Mouse (Mus musculus) CD8-positive naive resting alpha-beta T cell, adult 57 days (primary cell): ENCODE data around the gene Serpina10. TPM values are rescaled to one million over a fixed set of nuclear protein-coding genes. Genes with fewer than 3 reads are reported as not detected.

Source experiments
- total RNA-seq: library from RNA; stranded (reverse); gene quantifications from one replicate; pipeline ENCODE4 v1.2.4, GENCODE M21; 2023

Serpina10 gene
- not detected for total RNA-seq

GRCm38 (mm10) chr12:103631203-103631612 lies at the start of gene Serpina10:
TSS of gene Serpina10 (minus strand) at chr12:103631444.

GRCm38 (mm10) chr12:103676039-103676438 lies 44.8 kb upstream of the Serpina10 start, which contains the start of gene Serpina16:
TSS of gene Serpina16 (minus strand) at chr12:103676139.

GRCm38 (mm10) chr12:103656848-103657626 lies 25.8 kb upstream of the Serpina10 start, which contains the start of gene Serpina6:
TSS of gene Serpina6 (minus strand) at chr12:103657212.

Other genes starting within 250 kb of the Serpina10 start
- gene Otub2, start 242.8 kb downstream of the Serpina10 start, total RNA-seq, result 1.1 TPM
- gene 9330161L09Rik, start 223.6 kb downstream of the Serpina10 start, total RNA-seq, result 10.8 TPM
- 189 TPM for gene Ddx24, start 205.6 kb downstream of the Serpina10 start, total RNA-seq
- gene Ifi27, start 197.2 kb downstream of the Serpina10 start, total RNA-seq, result 211 TPM
- 182 TPM for gene Ifi27l2a, start 187.8 kb downstream of the Serpina10 start, total RNA-seq
- gene Ifi27l2b, start 174.2 kb downstream of the Serpina10 start, total RNA-seq, result not detected
- not detected for gene Ppp4r4, start 99.2 kb downstream of the Serpina10 start, total RNA-seq
- gene Serpina6, start 25.8 kb upstream of the Serpina10 start, total RNA-seq, result not detected
- not detected for gene Serpina16, start 44.7 kb upstream of the Serpina10 start, total RNA-seq
- not detected for gene Serpina1f, start 64.1 kb upstream of the Serpina10 start, total RNA-seq
- gene Serpina1d, start 142.1 kb upstream of the Serpina10 start, total RNA-seq, result not detected
- gene Serpina1b, start 198.9 kb upstream of the Serpina10 start, total RNA-seq, result not detected
- not detected for gene Serpina1a, start 232.1 kb upstream of the Serpina10 start, total RNA-seq